Mouse (Mus musculus) naive thymus-derived CD4-positive, alpha-beta T cell, adult 2 months (primary cell): Measurements from ENCODE around the gene Art3.
"Not testable (repeated sequence)": the region's sequence is repeated elsewhere in the genome, so short reads cannot be mapped to it uniquely, and the experiment has no call there.

Source experiments
- DNase-seq: peaks from one replicate; pipeline ENCODE4 v3.0.0-alpha.2; 2011; ENCODE audit warnings: low read depth

The Art3 gene

DNA sequence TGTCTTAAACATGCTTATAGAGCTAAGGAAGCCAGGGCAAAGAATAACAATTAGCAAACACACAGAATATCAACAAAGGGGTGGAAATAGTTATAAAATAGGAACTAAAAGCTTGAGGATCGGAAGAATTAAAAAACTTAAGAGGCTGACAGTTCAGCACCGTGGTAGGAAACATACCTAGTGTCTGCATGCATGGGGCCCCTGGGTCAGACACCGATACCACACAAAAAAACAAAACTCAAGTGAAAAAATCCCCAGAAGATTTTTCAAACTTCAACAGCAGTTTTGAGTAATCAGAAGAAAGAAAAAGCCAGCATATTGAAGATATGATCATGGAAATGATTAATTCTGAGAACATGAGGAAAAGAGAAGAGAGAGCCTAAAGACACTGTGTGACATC is 5.1 kb downstream of the Art3 start:
- no peak for DNase-seq

DNA sequence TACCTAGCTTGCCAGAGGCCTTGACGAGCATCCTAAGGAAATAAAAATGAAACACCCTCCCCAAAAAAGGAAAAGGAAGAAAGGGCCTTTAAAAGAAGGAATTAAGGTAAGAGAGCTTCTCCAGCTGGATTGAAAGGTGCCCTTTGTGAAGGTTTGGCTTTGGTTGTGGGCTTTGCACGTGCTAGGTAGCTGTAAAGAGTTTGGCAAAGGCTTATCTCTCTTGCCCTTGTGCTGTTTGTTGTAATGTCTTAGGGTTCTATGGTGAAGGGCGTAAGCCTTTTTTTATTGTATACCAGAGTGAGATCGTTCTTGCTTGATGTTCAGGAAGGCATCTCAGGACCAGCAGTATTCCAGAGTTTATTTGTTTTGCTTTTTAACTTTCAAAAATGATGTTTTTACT is 9.0 kb downstream of the Art3 start:
- DNase-seq: no peak

DNA sequence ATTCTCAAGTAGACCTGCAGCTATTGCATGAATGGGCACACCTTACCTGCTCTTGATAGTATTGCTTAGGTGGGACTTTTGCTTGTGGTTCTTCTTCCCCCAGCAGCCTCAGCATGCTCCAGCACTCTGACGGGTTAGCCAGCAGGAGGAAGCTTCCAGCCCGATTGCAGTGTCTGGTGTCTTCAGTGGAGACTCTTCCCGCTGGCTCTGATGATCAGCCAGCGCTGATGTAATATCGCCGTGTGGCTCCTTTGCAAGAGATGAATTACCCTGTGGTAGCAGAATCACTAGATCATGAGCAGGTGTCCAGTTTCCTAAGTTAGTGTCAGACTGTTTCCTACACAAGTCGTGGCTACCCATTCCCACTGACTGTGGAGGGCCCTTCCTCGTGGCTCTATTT is 13.4 kb downstream of the Art3 start:
- DNase-seq: no peak

DNA sequence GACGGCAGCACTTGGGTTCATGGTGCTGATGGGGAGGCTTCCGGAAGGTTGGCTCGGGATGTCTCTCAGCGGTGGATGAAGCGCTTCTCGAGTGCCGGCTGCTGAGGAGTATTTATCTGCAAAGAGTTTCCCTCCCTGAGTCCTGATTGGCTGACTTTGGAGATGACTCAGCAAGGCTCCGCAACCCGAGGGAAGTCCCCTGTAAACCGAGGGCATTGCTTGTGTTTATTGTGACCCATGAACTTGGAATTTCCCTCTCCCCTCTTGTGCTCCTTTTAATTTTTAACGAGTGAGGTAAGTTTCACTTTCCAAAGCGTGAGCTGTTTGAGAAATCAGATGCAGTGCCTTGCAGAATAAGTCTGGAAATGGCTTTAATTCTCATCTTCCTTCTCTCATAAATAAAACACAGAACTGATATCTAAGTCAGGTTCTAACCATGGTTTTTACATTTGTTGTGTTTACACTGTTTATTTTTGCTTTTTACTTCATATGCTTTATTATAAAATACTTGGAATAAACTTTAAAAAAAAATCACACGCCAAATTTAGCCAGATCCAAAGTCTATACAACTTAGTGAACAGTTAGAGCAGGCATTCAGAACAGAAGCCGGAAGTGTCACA is 17.3 kb downstream of the Art3 start, which contains the start of gene Cxcl10:
TSS of gene Cxcl10 (minus strand) at position 96 of the 620 bp plus-strand sequence.
- DNase-seq: peak; percentile 75

DNA sequence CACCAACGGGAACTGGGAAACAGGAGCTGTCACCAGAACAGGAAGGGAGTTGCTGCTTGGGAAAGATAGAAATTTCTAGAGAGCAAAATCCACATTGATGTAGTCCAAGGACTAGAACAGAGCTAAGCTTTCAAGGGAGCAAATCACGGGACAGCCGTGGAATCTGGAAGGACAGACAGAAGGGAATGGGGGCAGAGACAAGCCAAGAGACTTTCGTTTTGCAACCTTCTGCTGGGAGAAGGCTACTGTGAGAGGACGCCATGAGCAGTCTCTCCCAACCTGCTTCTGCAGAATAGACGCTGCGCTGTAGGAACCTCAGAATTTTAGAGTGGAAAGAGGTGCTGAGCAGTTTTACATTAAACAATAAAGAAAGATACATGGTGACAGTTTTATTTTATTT is 18.1 kb downstream of the Art3 start:
- no peak for DNase-seq

DNA sequence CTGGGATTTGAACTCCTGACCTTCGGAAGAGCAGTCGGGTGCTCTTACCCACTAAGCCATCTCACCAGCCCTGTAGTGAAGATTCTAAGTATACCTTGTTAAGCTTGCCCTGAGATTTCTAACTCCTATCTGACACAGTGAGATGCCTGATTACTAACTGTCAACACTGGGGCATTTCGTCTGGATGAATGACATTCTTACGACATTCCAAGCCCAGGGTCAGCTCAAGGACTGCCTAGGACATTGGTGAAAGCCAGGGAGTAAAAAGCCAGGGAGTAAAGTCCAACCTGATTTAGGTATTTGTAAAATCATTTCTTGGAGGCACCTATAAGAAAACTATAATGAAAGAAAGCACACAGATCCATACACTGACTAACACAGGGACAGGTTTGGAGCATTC is 21.1 kb downstream of the Art3 start:
- not testable (repeated sequence) for DNase-seq

DNA sequence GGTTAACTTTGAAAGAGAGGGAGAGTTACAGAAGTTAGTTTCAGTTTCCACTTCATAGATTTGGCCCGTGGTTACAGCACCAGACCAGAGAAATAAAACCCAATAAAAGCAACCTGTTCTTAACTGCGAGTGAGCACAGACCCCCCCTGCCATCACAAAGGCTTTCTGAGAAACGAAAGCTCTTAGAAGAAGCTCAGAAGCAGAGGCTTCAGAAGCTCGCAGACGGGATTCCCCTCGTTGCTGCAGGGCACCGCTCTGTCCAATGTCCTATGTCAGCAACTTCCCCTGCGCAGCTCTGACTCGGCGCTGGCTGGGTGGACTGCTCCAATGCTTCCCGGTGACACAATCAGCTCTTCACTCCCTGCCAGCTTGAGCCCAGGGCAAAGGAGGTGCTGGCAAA is 21.9 kb downstream of the Art3 start:
- DNase-seq: peak; percentile 71

DNA sequence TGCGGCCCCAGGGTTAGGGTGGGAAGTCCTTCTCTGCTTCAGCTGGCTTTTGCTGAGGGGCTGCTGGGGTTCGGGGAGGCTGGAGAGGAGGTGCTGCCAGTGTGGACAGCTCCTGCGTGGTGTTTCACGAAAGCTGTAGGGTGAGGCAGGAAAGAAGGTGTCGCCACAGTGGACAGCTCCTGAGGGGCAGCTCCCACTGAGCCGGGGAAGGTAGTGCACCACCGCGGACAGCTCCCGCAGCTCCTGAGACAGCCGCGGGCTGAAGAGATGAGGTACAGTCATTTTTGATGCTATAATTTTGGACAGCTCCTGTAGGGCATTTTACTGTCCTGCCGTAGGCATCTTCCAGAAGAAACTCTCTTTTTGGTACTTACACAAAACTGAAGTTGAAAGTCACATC is 26.4 kb downstream of the Art3 start:
- DNase-seq: no peak

DNA sequence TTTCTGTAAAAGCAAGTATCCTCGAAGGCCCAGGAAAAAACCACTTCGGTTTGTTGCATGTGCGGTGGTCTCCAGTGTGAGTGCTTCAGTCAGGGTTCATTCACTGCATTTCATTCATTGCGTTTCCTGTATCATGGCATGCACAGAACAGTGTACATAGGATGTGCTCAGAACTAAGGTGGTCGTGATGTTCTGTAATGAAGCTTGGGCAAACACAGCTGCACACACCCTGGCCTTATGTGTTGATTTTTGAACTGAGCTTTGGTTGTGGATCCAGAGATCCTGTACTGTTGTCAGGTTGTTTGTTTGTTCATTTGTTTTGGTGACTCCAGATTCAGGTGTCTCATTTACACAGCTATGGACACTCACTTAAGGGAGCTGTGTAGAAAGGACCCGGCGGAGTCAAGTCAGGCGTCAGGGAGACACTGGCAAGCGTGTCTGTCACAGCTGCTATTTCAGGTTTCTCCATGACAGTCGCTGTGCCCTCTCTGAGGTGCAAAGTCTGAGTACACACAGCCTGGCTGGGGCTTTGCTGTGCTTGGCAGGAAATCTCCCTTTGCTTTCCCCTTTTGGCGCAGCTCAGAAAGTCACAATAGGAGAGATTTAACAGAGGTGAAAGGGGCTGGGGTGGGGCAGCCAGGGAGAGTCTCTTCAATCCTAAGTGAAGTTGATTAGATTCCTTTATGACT is 27.3 kb downstream of the Art3 start:
- DNase-seq: no peak

DNA sequence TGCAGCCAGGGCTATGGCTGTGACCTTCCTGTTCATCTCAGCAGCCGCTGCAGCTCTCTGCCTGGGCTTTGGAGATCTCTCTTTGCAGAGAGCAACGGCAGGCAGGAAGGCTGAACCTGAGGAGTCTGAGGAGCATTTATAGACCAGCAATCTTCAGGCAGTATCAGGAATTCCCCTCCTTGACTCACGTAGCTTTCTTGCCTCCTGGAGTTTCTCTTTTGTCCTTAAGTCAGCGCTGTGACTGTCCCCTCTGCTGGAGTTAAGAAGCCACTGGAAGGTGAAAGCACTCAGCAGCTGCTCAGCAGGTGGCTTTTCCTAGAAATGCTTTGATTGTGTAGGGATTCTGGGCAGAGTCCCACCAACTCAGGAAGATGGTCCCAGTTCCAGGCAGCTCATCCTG is 31.6 kb downstream of the Art3 start:
- no peak for DNase-seq

DNA sequence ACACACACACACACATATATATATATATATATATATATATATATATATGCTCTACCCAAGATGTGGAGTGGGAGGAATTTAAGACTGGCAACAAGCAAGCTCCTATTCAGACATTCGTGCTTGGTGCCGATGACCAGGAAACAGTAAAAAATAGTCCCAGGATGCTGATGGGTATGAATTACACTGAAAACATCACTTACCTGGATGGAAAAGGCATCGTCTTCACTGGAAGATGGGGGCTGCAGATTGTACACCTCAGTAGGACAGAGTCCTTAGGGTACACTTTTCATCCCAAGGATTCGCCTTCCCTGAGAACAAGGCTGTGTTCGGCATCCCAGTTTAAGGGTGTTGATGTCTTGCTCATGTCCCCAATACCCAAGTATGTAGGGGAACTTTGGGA is 32.4 kb downstream of the Art3 start:
- DNase-seq: no peak

DNA sequence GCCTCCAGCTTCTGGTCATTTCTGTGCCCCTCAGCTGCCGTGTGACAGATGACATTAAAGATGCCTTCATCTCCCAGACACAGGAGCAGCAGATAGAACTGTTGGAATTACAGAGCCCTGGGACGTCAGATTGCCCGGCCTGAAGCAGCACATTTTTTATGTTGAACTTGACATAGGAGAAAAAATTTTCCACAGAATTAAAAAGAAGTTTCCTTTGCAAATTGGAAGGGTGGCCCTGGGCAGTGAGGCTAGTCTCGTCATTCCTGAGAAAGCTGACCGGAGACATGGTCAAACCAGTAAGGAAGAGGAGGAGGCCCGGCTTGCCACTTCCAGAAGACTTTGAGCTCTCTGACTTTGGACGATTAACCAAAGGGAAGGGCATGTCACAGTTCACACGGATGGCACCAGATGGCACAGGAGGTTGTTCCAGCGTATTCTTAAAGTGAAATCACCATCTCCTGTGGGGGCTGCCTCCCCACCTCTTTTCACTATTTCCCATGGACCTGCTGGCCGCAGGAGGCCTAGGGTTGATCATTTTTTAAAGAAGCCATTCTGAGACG is 33.6 kb downstream of the Art3 start:
- no peak for DNase-seq

DNA sequence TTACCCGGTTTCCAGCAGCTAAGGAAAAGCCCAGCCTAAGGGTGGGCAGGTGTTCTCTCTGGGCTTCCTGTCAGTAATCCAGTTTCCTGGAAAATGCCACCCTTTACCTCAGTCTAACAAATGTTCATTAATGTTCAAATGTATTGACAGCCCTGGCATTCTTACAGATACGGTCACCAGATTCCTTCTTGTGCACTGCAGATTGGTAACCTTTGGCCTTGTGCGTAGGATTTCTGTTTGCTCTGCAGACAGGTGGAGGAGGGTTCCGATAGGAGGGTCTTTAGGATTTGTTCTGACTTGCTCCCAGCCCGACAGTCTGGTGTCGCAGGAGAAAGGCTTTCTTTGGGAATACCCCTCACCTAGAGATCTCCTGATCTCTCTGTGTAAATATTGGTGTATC is 34.9 kb downstream of the Art3 start:
- DNase-seq: no peak

DNA sequence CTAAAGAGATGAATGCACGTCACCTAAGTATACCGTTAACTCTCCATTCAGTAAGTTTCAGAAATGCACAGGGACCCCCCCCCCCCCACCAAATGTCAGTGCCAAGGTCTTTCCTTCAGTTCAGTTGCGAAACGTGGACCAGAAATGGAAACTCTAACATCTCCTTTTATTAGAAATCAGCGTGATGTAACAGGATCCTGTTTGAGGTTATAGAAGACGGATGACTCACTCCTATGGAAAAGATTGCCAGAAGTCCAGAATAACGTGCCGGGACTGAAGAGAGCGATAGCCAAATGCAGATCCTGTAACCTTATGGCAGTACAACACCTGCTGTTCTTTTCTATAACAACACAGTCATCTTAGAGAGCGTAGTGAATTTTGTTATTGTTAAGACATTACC is 36.8 kb downstream of the Art3 start:
- DNase-seq: no peak

DNA sequence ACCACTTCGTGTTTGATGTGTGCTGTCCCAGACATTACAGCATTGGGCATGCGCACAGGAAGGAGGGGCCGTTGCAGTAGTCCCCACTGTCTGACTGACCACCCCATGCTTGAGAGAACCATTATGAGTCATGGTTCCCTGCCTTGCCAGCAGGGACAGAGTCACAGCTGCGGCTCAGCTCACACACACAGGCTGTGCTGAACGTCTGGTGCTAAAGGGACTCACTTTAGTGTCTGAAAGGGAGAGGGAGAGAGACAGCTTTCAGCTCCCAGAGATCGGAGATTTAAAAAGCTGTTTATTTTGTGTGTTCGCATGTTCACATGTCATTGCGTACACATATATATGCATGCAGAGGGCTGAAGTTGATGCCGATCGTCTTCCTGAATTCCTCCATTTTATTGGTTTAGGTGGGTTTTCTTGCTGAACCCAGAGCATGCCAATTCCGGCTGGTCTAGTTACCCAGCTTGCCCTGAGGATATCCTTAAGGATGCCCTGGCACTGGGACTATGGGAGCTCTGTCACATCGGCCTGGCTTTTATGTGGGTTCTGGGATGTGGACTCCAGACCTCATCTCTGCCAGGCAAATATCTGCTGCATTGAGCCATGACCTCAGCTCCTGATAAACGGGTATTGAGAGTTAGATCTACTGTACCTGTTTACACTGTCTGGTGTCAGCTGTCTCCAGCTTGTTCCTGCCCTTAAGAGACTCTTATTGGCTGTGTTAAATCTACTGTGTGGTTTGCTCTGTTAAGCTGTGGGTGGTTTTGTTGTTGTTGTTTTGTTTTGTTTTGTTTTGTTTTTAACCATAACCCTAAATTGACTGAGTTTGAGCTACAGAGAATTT is 37.7 kb downstream of the Art3 start:
- no peak for DNase-seq

DNA sequence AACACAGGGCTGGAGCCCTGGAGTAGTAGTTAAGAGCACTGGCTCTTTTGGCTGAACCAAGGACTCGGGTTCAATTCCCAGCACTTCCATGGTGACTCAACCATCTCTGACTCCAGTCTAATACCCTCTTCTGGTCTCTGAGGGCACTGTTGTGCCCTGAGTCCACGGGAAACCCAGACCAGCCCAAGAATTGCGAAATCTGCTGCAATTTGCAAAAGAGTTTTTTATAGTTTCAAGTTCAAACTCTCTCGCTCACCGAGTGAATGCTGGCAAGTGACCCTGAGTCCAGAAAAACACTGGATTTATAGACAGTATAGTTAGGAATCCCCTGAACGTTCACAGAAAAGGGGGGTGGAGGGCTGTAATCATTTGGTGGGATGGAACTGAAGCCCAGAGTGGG is 38.8 kb downstream of the Art3 start:
- DNase-seq: no peak

DNA sequence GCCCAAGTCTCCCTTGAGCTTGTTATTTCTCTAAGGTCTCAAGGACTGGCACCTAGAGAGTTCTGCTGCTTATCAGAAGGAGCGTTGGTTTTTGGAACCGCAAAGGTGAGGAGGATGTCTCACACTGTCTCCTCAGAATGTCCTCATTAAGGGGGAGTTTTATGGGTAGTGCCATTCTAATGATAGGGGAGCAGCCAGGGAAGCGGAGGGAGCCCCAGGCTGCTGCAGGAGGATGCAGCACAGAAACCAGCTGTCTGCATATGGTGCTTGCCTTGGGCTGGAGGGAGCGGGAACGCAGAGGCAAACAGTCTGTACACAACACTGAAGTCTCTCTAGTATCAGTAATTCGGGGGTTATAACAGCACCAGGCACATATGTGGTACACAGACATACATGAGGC is 39.3 kb downstream of the Art3 start:
- no peak for DNase-seq

DNA sequence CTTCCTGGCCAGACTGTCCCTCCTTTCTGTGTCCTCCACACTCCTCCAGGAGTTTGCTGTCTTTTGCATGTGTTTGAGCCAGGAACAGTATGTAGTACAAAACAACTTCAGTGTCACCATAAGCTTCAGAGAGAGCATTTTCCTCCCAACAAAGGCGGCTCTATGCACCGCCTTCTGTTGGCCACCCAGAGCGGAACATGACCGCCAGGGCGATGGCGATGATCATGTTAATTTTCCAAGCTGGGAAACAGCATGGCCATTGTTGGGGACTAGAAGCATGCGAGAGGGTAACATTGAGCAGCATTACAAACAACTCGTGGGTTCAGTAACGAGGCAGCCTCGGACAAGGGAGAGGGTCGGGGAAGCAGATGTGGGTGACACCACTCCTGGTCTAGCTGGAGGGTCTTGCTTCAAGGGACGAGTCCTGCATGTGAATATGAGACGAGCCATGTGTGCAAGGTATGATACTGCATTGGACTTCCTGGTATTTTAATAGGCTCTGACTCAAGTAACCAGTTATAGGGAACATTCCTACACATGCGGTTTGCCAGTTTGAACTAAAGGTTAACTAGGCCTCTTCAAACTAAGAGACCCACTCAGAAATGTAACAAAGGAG is 39.8 kb downstream of the Art3 start:
- DNase-seq: no peak

DNA sequence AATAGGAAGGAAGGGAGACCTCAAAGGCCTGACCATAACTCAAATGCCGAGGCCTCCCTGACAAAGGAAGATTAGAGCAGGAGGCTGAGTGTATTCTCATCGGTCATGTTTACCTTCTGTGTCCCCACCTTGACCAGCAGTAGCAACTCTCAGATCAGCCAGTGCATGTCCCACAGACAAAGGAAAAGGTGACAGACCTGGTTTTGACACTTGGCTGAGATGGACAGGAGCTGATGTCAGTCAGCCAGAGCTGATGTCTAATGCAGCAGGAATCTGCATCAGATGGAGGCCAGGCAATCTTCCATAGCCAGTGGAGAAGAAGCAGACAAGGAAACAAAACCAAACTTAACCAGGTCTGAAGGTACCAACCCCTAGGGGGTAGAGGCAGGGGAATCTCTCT is 41.0 kb downstream of the Art3 start:
- no peak for DNase-seq

DNA sequence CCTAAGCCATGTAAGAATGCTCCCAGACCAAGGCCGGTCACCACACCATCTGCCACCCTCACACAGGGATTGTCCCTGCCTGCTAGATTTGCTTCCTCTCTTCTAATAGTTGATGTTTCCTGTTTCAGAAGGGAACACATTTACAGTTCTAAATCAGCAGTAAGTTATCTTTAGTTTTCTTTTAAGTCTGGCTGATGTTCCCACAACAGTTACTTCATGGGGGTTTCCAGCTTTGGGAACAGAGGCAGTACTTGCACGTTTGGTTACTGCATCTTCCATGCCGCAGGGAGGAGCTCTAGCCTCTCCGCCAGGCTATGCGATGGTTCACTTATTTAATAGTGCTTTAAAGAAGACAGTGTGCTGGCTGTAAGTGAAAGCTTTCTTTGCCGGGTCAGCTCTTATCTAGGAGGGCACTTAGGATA is 43.1 kb downstream of the Art3 start:
- DNase-seq: peak; percentile 76

DNA sequence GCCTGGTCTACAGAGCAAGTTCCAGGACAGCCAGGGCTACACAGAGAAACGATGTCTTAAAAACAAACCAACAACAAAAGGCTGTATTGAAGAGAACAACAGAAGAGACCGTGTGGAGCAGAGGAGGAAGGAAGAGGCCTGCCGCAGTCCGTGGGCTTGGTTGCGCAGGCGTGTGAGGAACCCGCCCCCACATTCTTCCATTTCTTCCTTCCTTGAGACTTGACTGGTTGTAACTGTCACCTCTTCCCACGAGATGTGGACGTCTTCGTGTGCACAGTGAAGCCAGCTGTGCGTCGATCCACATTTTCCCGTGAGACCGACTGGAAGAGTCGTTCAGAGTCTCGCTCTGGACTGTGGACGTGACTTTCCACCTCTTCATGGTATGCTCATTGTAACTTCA is 43.7 kb downstream of the Art3 start:
- DNase-seq: peak; percentile 79

DNA sequence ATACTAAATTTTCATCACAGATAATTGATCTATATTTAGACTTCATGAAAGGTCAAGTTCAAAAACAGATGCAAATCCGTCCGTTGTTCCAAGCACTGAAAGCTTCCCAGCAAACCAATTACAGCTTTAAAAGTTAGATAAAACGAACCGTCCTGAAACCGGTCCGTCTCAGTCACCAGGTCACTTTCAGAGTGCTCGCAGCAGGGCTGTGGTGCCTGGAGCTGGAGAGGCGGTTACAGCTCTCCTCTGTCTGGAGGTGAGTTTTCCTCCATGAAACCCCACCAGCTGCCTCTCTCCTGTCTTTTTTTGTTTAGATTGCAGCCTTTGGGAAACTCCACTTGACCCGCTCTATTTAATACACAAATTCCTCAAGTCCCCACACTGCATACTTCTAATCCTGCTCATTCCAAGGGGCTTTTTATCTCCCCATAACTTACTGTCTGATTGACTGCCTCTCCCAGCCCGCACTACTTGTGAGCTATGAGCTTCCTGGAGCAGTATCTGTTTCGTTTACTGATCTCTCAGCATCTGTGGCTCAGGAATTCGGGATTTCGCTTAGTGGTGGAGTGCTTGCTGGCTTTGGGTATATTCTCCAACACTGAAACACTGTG is 45.3 kb downstream of the Art3 start:
- DNase-seq: no peak
